In genomic region chr5:135621725-135622124, GRCm38 (mm10) we compare ENCODE assay signal across 27 mouse cellular contexts. TPM values are rescaled to one million over a fixed set of nuclear protein-coding genes. Genes with fewer than 3 reads are reported as not detected.
DNase-seq lines count a peak whose midpoint lies in the region; ATAC-seq lines count a peak whose summit lies in the region.
"Had no signal": no experiment of that assay in that cellular context is flagged by ENCODE, and none has a peak within 500 bp of the region (broad histone marks: within the 10 kb centered on the region; RNA-seq: fewer than 3 reads in every experiment).

No protein-coding gene starts in this region.

- no peaks in the 10 kb centered on the region for H3K36me3 ChIP-seq in intestine, embryonic 16.5 days (ENCODE audit: control insufficient read depth, insufficient read depth, low read length)
- H3K36me3 ChIP-seq in hindbrain, embryonic 11.5 days (ENCODE audit: control insufficient read depth, insufficient read depth, low read length) = no peaks in the 10 kb centered on the region
- H3K36me3 ChIP-seq: heart, embryonic 12.5 days; liver, embryonic 13.5 days; midbrain, embryonic 12.5 days; neural tube, embryonic 13.5 days had no signal

- H3K9ac ChIP-seq in intestine, embryonic 16.5 days (ENCODE audit: low read depth, low read length) = no peak overlapping the region
- H3K9ac ChIP-seq in hindbrain, embryonic 11.5 days (ENCODE audit: low read depth, low read length) = no peak overlapping the region
- H3K9ac ChIP-seq: heart, embryonic 12.5 days; hindbrain, embryonic 14.5 days; liver, embryonic 13.5 days; lung, embryonic 14.5 days; midbrain, embryonic 12.5 days; neural tube, embryonic 13.5 days had no signal

- 80% methylated on average over 10 of the region's 10 CpGs for WGBS in intestine, embryonic 16.5 days
- WGBS in hindbrain, embryonic 11.5 days = 91% methylated on average over 10 of the region's 10 CpGs

- peak; percentile 50; the same call in 1 of the 2 replicates for ATAC-seq in frontal cortex, adult (ENCODE audit: low TSS enrichment)
- ATAC-seq in intestine, embryonic 16.5 days = no peak
- ATAC-seq in hindbrain, embryonic 11.5 days (ENCODE audit: low FRiP score) = no peak
- ATAC-seq: CD4-positive, CD25-positive, alpha-beta regulatory T cell, adult 4 months; forebrain, embryonic 14.5 days had no signal

- no peak for DNase-seq in frontal cortex, postnatal 25 days (ENCODE audit: low spot score in 2 of 2)
- DNase-seq in 3T3-L1 (ENCODE audit: low read depth, low spot score) = peak; percentile 83
- DNase-seq in NIH3T3 (ENCODE audit: low read depth) = peak; percentile 84
- peak; percentile 78 for DNase-seq in fat pad, adult 2 months (ENCODE audit: extremely low read depth, low read depth, low spot score)
- DNase-seq in liver = no peak
- DNase-seq in hindbrain, embryonic 11.5 days (ENCODE audit: low spot score) = no peak
- DNase-seq: cerebellum, adult 2 months; cerebellum, postnatal 36 days; gastrocnemius, postnatal 25 days; heart, postnatal 14 days; kidney, adult 9 months; kidney, postnatal 36 days; liver, embryonic 13.5 days; lung, embryonic 14.5 days; spleen, adult 18-20 months had no signal

- no peaks in the 10 kb centered on the region for H3K4me1 ChIP-seq in intestine, embryonic 16.5 days (ENCODE audit: control insufficient read depth, insufficient read depth, low read length)
- H3K4me1 ChIP-seq in hindbrain, embryonic 11.5 days (replicated peaks; ENCODE audit: control insufficient read depth, insufficient read depth, low read length) = no peaks in the 10 kb centered on the region
- H3K4me1 ChIP-seq: heart, embryonic 12.5 days; liver, embryonic 13.5 days; midbrain, embryonic 12.5 days; neural tube, embryonic 13.5 days had no signal

- no peaks in the 10 kb centered on the region for H3K9me3 ChIP-seq in intestine, embryonic 16.5 days (ENCODE audit: control insufficient read depth, low read length)
- H3K9me3 ChIP-seq in hindbrain, embryonic 11.5 days (ENCODE audit: control insufficient read depth, low read length) = no peaks in the 10 kb centered on the region
- H3K9me3 ChIP-seq: heart, embryonic 12.5 days; liver, embryonic 13.5 days; midbrain, embryonic 12.5 days; neural tube, embryonic 13.5 days had no signal

- H3K27ac ChIP-seq in intestine, embryonic 16.5 days (ENCODE audit: low read length) = no peak overlapping the region
- H3K27ac ChIP-seq in hindbrain, embryonic 11.5 days (ENCODE audit: low read depth, low read length) = no peak overlapping the region
- H3K27ac ChIP-seq: hindbrain, embryonic 14.5 days; liver, embryonic 13.5 days; midbrain, embryonic 12.5 days; neural tube, embryonic 13.5 days had no signal

- H3K4me2 ChIP-seq in intestine, embryonic 16.5 days (ENCODE audit: low read depth, low read length) = no peak overlapping the region
- no peak overlapping the region for H3K4me2 ChIP-seq in hindbrain, embryonic 11.5 days (replicated peaks; ENCODE audit: low read depth, low read length)
- H3K4me2 ChIP-seq: heart, embryonic 12.5 days; hindbrain, embryonic 14.5 days; liver, embryonic 13.5 days; lung, embryonic 14.5 days; midbrain, embryonic 12.5 days; neural tube, embryonic 13.5 days had no signal

- H3K4me3 ChIP-seq in intestine, embryonic 16.5 days (ENCODE audit: low read length) = no peak overlapping the region
- no peak overlapping the region for H3K4me3 ChIP-seq in hindbrain, embryonic 11.5 days (ENCODE audit: low read depth, low read length)
- H3K4me3 ChIP-seq: heart, embryonic 12.5 days; liver, embryonic 13.5 days; midbrain, embryonic 12.5 days; neural tube, embryonic 13.5 days had no signal

- no peaks in the 10 kb centered on the region for H3K27me3 ChIP-seq in intestine, embryonic 16.5 days (replicated peaks; ENCODE audit: control insufficient read depth, insufficient read depth, low read length)
- H3K27me3 ChIP-seq in hindbrain, embryonic 11.5 days (ENCODE audit: control insufficient read depth, insufficient read depth, low read length) = no peaks in the 10 kb centered on the region
- H3K27me3 ChIP-seq: liver, embryonic 13.5 days; midbrain, embryonic 12.5 days; neural tube, embryonic 13.5 days had no signal

RNA-seq across cellular contexts. Expression of gene Rhbdd2, which starts 10.7 kb away (rescaled TPM):
- polyA plus RNA-seq in intestine, embryonic 16.5 days (2015; fragmentation: Nextera tagmentation; extraction: Ambion mirVana) = 32.1 and 32.4 TPM in 2 replicates
- 53.4 and 64.3 TPM in 2 replicates for polyA plus RNA-seq in hindbrain, embryonic 11.5 days (2014; fragmentation: Nextera tagmentation; extraction: Ambion mirVana)

RNA-seq across cellular contexts. Expression of gene Por, which starts 48.1 kb away (rescaled TPM):
- polyA plus RNA-seq in intestine, embryonic 16.5 days (2015; fragmentation: Nextera tagmentation; extraction: Ambion mirVana) = 111 and 116 TPM in 2 replicates
- polyA plus RNA-seq in hindbrain, embryonic 11.5 days (2014; fragmentation: Nextera tagmentation; extraction: Ambion mirVana) = 63.0 and 73.1 TPM in 2 replicates

RNA-seq across cellular contexts. Expression of gene Ccl24, which starts 48.9 kb away (rescaled TPM):
- 34.3 and 34.5 TPM in 2 replicates for polyA plus RNA-seq in intestine, embryonic 16.5 days (2015; fragmentation: Nextera tagmentation; extraction: Ambion mirVana)
- 2.0 and 2.7 TPM in 2 replicates for polyA plus RNA-seq in hindbrain, embryonic 11.5 days (2014; fragmentation: Nextera tagmentation; extraction: Ambion mirVana)
- polyA plus RNA-seq: CD4-positive, CD25-positive, alpha-beta regulatory T cell, adult 4 months had no signal

RNA-seq across cellular contexts. Expression of gene Ccl26, which starts 58.4 kb away (rescaled TPM):
- polyA plus RNA-seq in intestine, embryonic 16.5 days (2015; fragmentation: Nextera tagmentation; extraction: Ambion mirVana) = not detected in 2 replicates
- polyA plus RNA-seq in hindbrain, embryonic 11.5 days (2014; fragmentation: Nextera tagmentation; extraction: Ambion mirVana) = not detected in 2 replicates
- polyA plus RNA-seq: CD4-positive, CD25-positive, alpha-beta regulatory T cell, adult 4 months; cerebellum, adult 2 months; forebrain, embryonic 14.5 days; heart, embryonic 12.5 days; hindbrain, embryonic 14.5 days; intestine, embryonic 14.5 days; limb, embryonic 11.5 days; liver, embryonic 13.5 days; lung, embryonic 14.5 days; midbrain, embryonic 12.5 days; neural tube, embryonic 13.5 days; stomach, embryonic 14.5 days; thymus, postnatal 0 days had no signal

Comparison
In these comparisons a context has a peak if more than half of its experiments do, and no peak if none do; other contexts are left out.
1. DNase-seq: peak in 3T3-L1 (single experiment), NIH3T3 (single experiment) and fat pad, adult 2 months (single experiment); none in frontal cortex, postnatal 25 days (0 of 2), liver (single experiment) and hindbrain, embryonic 11.5 days (single experiment).